Mouse (Mus musculus) forebrain, postnatal 0 days (tissue): ENCODE results near the gene Plod1. TPM values are rescaled to one million over a fixed set of nuclear protein-coding genes. Genes with fewer than 3 reads are reported as not detected.

ENCODE experiments used
- ATAC-seq: fragments of 200-750 bp; cut with Nextera tagmentation; 2 replicates; pipeline ENCODE4 v1.8.0; 2017; ENCODE audit warnings: mild to moderate bottlenecking, moderate library complexity
- DNase-seq: peaks from one replicate; pipeline ENCODE4 v3.0.0-alpha.2; 2015
- H3K27ac ChIP-seq: fragments of 300-500 bp; sonication (generic); 2 replicates; pipeline ENCODE4 v1.5.1; 2014; ENCODE audit warnings: low read depth, mild to moderate bottlenecking, antibody characterized with exemption, low read length, moderate library complexity, mixed read lengths
- H3K27me3 ChIP-seq: fragments of 300-500 bp; sonication (generic); 2 replicates; pipeline ENCODE4 v1.6.1; 2014; ENCODE audit warnings: mild to moderate bottlenecking, low read length, mixed read lengths; ENCODE audit not compliant: insufficient read depth
- H3K36me3 ChIP-seq: fragments of 300-500 bp; sonication (generic); 2 replicates; pipeline ENCODE4 v1.6.1; 2014; ENCODE audit warnings: mild to moderate bottlenecking, moderate library complexity; ENCODE audit not compliant: insufficient read depth
- H3K4me1 ChIP-seq: fragments of 300-500 bp; sonication (generic); 2 replicates; pipeline ENCODE4 v1.6.1; 2014; ENCODE audit warnings: antibody characterized with exemption; ENCODE audit not compliant: insufficient read depth
- H3K4me2 ChIP-seq: fragments of 300-500 bp; sonication (generic); 2 replicates; pipeline ENCODE4 v1.6.1; 2014; ENCODE audit warnings: low read depth, mild to moderate bottlenecking, moderate library complexity
- H3K4me3 ChIP-seq: fragments of 300-500 bp; sonication (generic); 2 replicates; pipeline ENCODE4 v1.5.1; 2014; ENCODE audit warnings: low read depth, low read length, mixed read lengths
- H3K9ac ChIP-seq: fragments of 300-500 bp; sonication (generic); 2 replicates; pipeline ENCODE4 v1.6.1; 2014; ENCODE audit warnings: mild to moderate bottlenecking
- H3K9me3 ChIP-seq: fragments of 300-500 bp; sonication (generic); 2 replicates; pipeline ENCODE4 v1.6.1; 2016; ENCODE audit warnings: low read length
- CTCF ChIP-seq: sonication (generic); IDR thresholded peaks from 2 replicates; pipeline ENCODE4 v1.5.1; 2016; ENCODE audit warnings: antibody characterized with exemption, control low read depth, low read depth
- WGBS: fragments of 180-500 bp; shearing (Covaris S2); extraction: QIAGEN DNeasy Blood & Tissue Kit; methylation state at CpG from one replicate; pipeline ENCODE4 v1.1.7; 2014; 5-methylcytosine and 5-hydroxymethylcytosine counted together
- polyA plus RNA-seq: library from polyadenylated mRNA; unstranded; fragments of >200 nt; fragmentation: Nextera tagmentation; extraction: Ambion mirVana; gene quantifications from 2 replicates; pipeline ENCODE4 v1.2.1, GENCODE M21; 2015
- total RNA-seq: library from RNA; depleted of rRNA; stranded (reverse); fragments of >200 nt; gene quantifications from 2 replicates; pipeline ENCODE4 v1.2.3, GENCODE M21; 2014; rRNA removed

Gene Plod1
- total RNA-seq = 13.5 and 18.8 TPM in 2 replicates
- polyA plus RNA-seq = 17.3 and 17.9 TPM in 2 replicates

DNA sequence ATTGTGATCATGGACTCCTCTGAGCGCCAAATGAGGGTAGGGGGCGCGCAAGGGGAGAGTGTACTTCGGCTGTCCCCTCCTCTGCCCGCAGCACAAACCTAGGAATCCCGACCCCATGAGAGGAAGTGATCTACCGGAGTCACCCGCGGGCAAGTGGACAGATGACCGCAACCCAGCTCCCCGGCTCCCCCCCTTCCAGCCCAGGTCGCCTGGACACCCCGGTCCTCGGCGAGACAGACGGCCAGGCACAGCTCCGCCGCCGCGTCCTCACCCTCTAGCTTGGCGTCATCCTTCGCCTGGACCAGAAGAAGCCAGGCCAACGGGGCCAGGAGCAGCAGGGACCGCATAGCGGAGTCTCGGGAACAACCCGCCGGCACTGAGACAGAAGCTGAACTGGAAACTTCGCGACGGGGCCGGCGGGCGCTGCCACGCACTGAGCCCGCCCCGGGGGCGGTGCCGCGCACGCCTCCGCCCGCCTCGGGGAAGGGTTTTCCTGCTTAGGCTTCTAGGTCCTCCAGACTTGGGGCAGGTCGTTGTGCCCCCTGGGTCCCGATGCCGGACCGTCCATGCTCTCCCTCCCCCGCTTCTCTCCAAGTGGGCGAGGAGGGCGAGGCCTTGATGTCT lies at the start of gene Plod1:
Gene Plod1 (minus strand): TSS at position 437 of the 624 bp plus-strand sequence.
- WGBS = 1% methylated on average over 51 of the region's 51 CpGs
- Histone ChIP-seq H3K27me3 (no peaks in the 10 kb centered on the region), H3K27ac (no peak within 1 kb of the TSS), H3K9ac (peak within 1 kb of the TSS; percentile 43), H3K4me3 (peak within 1 kb of the TSS; percentile 46), H3K36me3 (no peaks in the 10 kb centered on the region), H3K4me2 (peak within 1 kb of the TSS; percentile 87), H3K4me1 (peaks cover 4% of the 10 kb centered on the region; the same call in 1 of the 2 replicates), H3K9me3 (no peaks in the 10 kb centered on the region)
- TF ChIP-seq CTCF = peak; percentile 36
- DNase-seq (peak; percentile 70), ATAC-seq (peak; percentile 67)

DNA sequence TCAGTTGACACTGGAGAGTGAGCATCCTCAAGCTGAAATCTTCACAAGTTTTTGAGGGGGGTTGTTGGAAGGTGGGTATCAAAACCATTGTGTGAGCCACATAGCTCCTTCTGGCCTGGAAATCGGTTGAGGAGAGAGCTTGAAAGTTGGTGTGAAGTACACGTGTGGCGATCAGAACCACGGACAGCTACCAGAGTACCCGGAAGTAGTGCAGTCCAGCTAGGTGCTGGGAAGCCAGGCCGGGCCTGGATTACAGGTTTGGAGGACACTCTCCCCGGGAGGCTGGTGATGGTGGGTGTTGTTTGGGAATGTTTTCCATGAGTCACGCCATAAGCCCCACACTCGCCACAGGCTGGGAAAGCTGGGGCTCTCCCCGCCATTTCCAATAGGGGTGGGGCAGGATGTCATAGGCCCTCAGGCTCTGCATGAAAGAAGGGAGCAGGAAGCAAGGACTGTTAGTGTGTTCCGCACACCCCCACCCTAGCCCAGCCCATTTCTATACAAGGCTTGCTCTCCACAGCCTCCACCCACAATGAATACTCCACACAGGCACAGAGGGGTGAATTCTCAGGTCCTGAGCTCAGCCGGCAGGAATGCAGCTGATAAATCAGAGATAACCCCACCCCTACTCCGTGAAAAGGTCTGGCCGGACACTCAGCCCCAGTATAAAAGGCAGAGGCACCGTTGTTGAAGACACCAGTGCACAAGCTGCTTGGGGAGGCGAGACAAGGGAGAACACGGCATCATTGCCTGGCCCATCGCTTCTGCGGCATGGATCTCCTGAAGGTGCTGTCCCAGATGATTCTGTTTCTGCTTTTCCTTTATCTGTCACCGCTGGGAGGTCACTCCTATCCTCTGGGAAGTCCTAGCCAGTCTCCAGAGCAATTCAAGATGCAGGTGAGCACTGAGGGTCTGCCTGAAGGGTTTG lies 48.9 kb upstream of the Plod1 start, which contains the start of gene Nppb:
Gene Nppb (plus strand): TSS at position 584 of the 928 bp plus-strand sequence.
- Histone ChIP-seq H3K9ac (no peak within 1 kb of the TSS), H3K4me2 (no peak within 1 kb of the TSS), H3K27me3 (no peaks in the 10 kb centered on the region), H3K4me1 (no peaks in the 10 kb centered on the region), H3K9me3 (no peaks in the 10 kb centered on the region), H3K4me3 (no peak within 1 kb of the TSS), H3K36me3 (no peaks in the 10 kb centered on the region), H3K27ac (no peak within 1 kb of the TSS)
- WGBS = 39% methylated on average over 20 of the region's 20 CpGs
- no peak; the same call in 1 of the 2 replicates for ATAC-seq
- TF ChIP-seq CTCF = no peak
- DNase-seq = no peak

DNA sequence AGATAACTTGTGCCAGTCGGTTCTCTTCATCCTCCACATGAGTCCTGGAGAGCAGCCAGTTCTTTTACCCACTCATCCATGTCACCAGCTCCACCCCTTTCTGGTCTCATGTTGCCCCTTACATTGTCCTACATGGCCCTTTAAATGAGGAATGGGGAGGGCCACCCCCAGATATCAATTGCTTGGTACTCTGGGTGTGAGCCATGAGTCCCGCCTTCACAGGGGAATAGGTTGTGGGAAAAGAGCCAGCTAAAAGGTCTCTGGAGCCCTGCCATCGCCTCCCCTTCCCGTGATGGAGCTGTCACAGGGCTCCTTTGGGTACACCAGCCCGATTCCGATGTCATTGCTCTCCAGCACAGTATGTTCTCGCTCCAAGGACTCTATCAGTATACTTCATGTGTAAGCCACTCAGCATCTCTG lies 42.9 kb upstream of the Plod1 start:
- no peak for TF ChIP-seq CTCF
- Histone ChIP-seq H3K4me1 (no peaks in the 10 kb centered on the region), H3K9ac (no peak overlapping the region), H3K4me3 (no peak overlapping the region), H3K4me2 (no peak overlapping the region), H3K36me3 (no peaks in the 10 kb centered on the region), H3K9me3 (no peaks in the 10 kb centered on the region), H3K27me3 (no peaks in the 10 kb centered on the region), H3K27ac (no peak overlapping the region)
- ATAC-seq (no peak), DNase-seq (no peak)
- WGBS = 52% methylated on average over 7 of the region's 7 CpGs

DNA sequence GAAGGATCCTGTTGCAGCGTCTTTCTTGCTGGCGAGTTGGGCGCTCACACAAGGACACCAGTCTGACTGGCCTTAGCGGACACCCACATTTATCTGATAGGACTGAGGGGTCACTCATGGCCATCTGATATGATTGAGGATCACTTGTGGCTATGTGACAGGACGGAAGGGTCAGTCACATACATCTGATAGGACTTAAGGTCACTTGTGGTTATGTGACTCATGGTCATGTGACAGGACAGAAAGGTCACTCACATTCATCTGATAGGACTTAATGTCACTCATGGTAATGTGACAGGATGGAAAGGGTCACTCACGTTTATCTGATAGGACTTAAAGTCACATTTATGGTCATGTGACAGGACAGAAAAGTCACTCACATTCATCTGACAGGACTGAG lies 41.8 kb upstream of the Plod1 start:
- ATAC-seq (no peak), DNase-seq (no peak)
- no peak overlapping the region for H3K27ac ChIP-seq
- WGBS = 93% methylated on average over 6 of the region's 6 CpGs
- H3K9ac ChIP-seq = no peak overlapping the region
- H3K36me3 ChIP-seq = no peaks in the 10 kb centered on the region
- no peak for TF ChIP-seq CTCF
- H3K9me3 ChIP-seq = no peaks in the 10 kb centered on the region
- no peaks in the 10 kb centered on the region for H3K27me3 ChIP-seq
- no peaks in the 10 kb centered on the region for H3K4me1 ChIP-seq
- H3K4me2 ChIP-seq = no peak overlapping the region
- H3K4me3 ChIP-seq = no peak overlapping the region

DNA sequence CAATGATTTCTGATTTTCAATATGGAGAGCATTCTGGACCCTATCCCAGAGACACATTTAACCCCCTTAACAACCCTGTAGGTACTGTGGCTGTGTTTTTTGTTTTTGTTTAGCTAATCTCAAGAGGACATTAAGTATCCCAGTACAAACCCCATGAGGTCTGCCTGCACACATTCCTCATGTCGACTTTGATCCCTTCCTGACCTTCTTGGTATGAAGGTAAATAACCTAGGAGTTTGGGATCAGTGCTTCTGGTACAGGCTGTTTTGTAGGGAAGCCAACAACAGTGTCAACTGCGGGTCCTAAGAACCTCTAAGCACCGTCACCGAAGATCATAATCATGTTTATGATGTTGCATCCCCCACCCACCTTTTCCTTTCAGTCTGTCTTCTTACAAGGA lies 41.2 kb upstream of the Plod1 start:
- no peaks in the 10 kb centered on the region for H3K27me3 ChIP-seq
- no peak overlapping the region for H3K27ac ChIP-seq
- TF ChIP-seq CTCF = no peak
- no peaks in the 10 kb centered on the region for H3K36me3 ChIP-seq
- no peak overlapping the region for H3K4me3 ChIP-seq
- DNase-seq (no peak), ATAC-seq (no peak)
- WGBS = 85% methylated on average over 4 of the region's 4 CpGs
- no peak overlapping the region for H3K4me2 ChIP-seq
- no peak overlapping the region for H3K9ac ChIP-seq
- H3K4me1 ChIP-seq = no peaks in the 10 kb centered on the region
- no peaks in the 10 kb centered on the region for H3K9me3 ChIP-seq

DNA sequence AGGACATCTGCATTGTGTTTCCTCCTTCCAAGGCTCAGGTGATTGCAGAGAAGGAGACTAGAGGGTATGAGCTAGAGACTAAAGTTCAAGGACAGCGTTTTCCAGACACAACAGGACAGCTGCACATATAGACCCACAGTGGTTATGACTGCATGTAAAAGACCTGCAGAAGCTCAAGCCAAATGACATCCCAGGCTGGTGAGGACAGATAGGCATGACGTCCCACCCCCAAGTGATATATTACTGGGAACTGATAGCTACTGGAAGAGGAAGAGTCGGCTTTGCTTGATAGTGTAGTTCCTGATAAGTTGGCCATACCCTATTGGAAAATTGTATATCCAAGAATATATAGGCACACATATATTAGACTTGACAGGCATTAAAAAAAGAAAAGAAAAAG lies 39.7 kb upstream of the Plod1 start:
- no peak overlapping the region for H3K27ac ChIP-seq
- H3K4me3 ChIP-seq = no peak overlapping the region
- no peaks in the 10 kb centered on the region for H3K9me3 ChIP-seq
- no peak overlapping the region for H3K9ac ChIP-seq
- H3K27me3 ChIP-seq = no peaks in the 10 kb centered on the region
- ATAC-seq (no peak), DNase-seq (no peak)
- no peaks in the 10 kb centered on the region for H3K4me1 ChIP-seq
- WGBS = 90% methylated on average over 3 of the region's 3 CpGs
- no peaks in the 10 kb centered on the region for H3K36me3 ChIP-seq
- no peak overlapping the region for H3K4me2 ChIP-seq
- no peak for TF ChIP-seq CTCF

DNA sequence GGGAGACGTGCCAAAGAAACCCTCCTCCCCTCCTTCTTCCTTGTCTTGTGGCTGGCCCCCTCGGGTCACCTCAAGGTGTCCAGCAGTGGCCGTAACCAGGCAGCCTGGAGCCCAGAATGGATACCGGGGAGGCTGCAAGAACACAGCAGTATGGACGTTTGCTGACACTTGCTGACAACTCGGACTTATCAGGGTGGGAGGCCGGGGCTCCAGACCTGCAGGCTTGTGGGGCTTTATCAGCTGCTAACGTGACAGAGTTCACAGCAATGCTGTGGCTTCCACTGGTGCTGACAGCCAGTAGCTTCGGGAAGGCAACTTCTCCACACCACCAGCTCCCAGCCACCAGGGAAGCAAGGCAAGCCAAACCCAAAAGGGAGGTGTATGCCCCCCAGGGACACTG lies 32.8 kb upstream of the Plod1 start:
- DNase-seq (no peak), ATAC-seq (no peak)
- Histone ChIP-seq H3K27ac (no peak overlapping the region), H3K9me3 (no peaks in the 10 kb centered on the region), H3K36me3 (no peaks in the 10 kb centered on the region), H3K4me2 (no peak overlapping the region), H3K4me1 (no peaks in the 10 kb centered on the region), H3K9ac (no peak overlapping the region), H3K27me3 (no peaks in the 10 kb centered on the region), H3K4me3 (no peak overlapping the region)
- WGBS = 65% methylated on average over 9 of the region's 9 CpGs
- TF ChIP-seq CTCF = no peak
